Mouse (Mus musculus) kidney, embryonic 14.5 days (tissue): ENCODE data around the gene Armc5. TPM values are rescaled to one million over a fixed set of nuclear protein-coding genes. Genes with fewer than 3 reads are reported as not detected.

Experiments used
- ATAC-seq: fragments of 200-750 bp; cut with Nextera tagmentation; 2 replicates; pipeline ENCODE4 v1.8.0; 2017; ENCODE audit warnings: moderate number of reproducible peaks, mild to moderate bottlenecking, moderate TSS enrichment, moderate library complexity; ENCODE audit not compliant: low FRiP score, low TSS enrichment
- H3K27ac ChIP-seq: fragments of 300-500 bp; sonication (generic); 2 replicates; pipeline ENCODE4 v1.5.1; 2014; ENCODE audit warnings: low read depth, mild to moderate bottlenecking, low read length, moderate library complexity, mixed read lengths
- H3K27me3 ChIP-seq: fragments of 300-500 bp; sonication (generic); 2 replicates; pipeline ENCODE4 v1.6.1; 2014; ENCODE audit warnings: mild to moderate bottlenecking, low read length; ENCODE audit not compliant: control insufficient read depth, insufficient read depth
- H3K36me3 ChIP-seq: fragments of 300-500 bp; sonication (generic); 2 replicates; pipeline ENCODE4 v1.6.1; 2014; ENCODE audit warnings: low read length, mixed read lengths; ENCODE audit not compliant: control insufficient read depth, insufficient read depth
- H3K4me1 ChIP-seq: fragments of 300-500 bp; sonication (generic); 2 replicates; pipeline ENCODE4 v1.6.1; 2014; ENCODE audit warnings: low read length, mixed read lengths; ENCODE audit not compliant: control insufficient read depth, insufficient read depth
- H3K4me2 ChIP-seq: fragments of 300-500 bp; sonication (generic); replicated peaks from 2 replicates; pipeline ENCODE4 v1.6.1; 2014; ENCODE audit warnings: low read depth, mild to moderate bottlenecking, low read length
- H3K4me3 ChIP-seq: fragments of 300-500 bp; sonication (generic); 2 replicates; pipeline ENCODE4 v1.5.1; 2014; ENCODE audit warnings: mild to moderate bottlenecking, low read length
- H3K9ac ChIP-seq: fragments of 300-500 bp; sonication (generic); 2 replicates; pipeline ENCODE4 v1.6.1; 2014; ENCODE audit warnings: low read depth, mild to moderate bottlenecking, low read length, moderate library complexity
- H3K9me3 ChIP-seq: fragments of 300-500 bp; sonication (generic); 2 replicates; pipeline ENCODE4 v1.6.1; 2016; ENCODE audit warnings: low read length; ENCODE audit not compliant: control insufficient read depth
- WGBS: fragments of 180-500 bp; shearing (Covaris S2); extraction: QIAGEN DNeasy Blood & Tissue Kit; methylation state at CpG from one replicate; pipeline ENCODE4 v1.1.7; 2014; 5-methylcytosine and 5-hydroxymethylcytosine counted together
- polyA plus RNA-seq: library from polyadenylated mRNA; unstranded; fragments of >200 nt; fragmentation: Nextera tagmentation; extraction: Ambion mirVana; gene quantifications from 2 replicates; pipeline ENCODE4 v1.2.1, GENCODE M21; 2014

Armc5 gene
- polyA plus RNA-seq, 1 experiment from 2014 or later: 12.9 TPM

DNA sequence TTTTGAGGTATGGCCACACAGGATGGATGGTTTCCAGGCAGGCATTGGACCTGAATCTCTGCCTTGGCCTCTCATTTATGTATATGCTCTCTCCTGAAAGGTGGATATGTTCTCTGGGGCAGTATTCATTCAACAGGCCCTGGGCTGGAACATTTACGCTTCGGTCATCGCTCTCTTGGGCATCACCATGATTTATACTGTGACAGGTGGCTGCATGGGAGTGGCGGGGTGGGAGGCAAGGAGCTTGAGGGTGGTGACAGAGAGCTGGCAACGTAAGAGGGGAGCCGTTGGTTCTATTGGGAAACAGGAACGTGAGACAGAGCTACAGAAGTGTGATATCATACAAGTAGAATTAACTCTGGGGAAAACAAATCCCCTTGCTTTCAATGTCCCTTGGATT lies 30.7 kb downstream of the Armc5 start:
- no peaks in the 10 kb centered on the region for H3K27me3 ChIP-seq
- H3K9me3 ChIP-seq: no peaks in the 10 kb centered on the region
- H3K9ac ChIP-seq: no peak overlapping the region
- H3K4me3 ChIP-seq: no peak overlapping the region
- 45% methylated on average over 7 of the region's 7 CpGs for WGBS
- no peaks in the 10 kb centered on the region for H3K4me1 ChIP-seq
- no peak overlapping the region for H3K4me2 ChIP-seq
- peaks cover 14% of the 10 kb centered on the region for H3K36me3 ChIP-seq
- no peak for ATAC-seq
- no peak overlapping the region for H3K27ac ChIP-seq

DNA sequence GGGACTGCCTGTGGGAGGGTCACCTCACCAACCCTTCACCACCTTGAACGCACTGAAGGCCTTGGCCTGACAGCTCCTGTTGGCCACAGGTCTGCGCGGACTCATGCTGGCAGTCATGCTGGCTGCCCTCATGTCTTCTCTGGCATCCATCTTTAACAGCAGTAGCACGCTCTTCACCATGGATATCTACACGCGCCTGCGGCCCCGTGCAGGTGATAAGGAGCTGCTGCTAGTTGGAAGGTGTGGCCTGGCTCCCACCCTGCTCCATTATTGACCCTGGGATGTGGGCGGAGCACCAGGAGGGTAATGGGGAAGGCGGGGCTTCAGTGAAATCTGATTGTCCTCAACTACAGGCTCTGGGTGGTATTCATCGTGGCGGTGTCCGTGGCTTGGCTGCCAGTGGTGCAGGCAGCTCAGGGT lies 33.3 kb downstream of the Armc5 start:
- Histone ChIP-seq H3K36me3 (peaks cover 40% of the 10 kb centered on the region), H3K27ac (no peak overlapping the region), H3K27me3 (no peaks in the 10 kb centered on the region), H3K4me2 (no peak overlapping the region), H3K4me3 (no peak overlapping the region), H3K9ac (no peak overlapping the region), H3K4me1 (no peaks in the 10 kb centered on the region), H3K9me3 (no peaks in the 10 kb centered on the region)
- no peak for ATAC-seq
- 58% methylated on average over 13 of the region's 13 CpGs for WGBS

DNA sequence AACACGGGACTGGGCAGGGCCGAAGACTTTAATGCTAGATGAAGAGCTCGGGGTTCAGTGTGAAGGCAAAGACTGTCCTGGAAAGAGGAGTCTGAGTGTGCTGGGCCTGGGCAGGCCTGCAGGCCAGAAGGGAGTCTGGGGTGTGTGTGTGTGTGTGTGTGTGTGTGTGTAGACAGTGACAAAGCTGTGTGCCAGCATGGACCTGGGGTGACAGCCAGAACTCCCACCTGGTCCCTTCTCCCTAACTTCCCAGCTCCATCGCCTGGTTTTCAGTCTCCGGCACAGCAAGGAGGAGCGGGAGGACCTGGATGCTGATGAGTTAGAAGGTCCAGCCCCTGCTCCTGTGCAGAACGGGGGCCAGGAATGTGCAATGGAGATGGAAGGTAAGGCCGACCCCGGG lies 34.4 kb downstream of the Armc5 start:
- no peak overlapping the region for H3K4me3 ChIP-seq
- no peaks in the 10 kb centered on the region for H3K4me1 ChIP-seq
- H3K9me3 ChIP-seq: no peaks in the 10 kb centered on the region
- 96% methylated on average over 9 of the region's 9 CpGs for WGBS
- no peak for ATAC-seq
- no peaks in the 10 kb centered on the region for H3K27me3 ChIP-seq
- H3K9ac ChIP-seq: no peak overlapping the region
- H3K36me3 ChIP-seq: peaks cover 50% of the 10 kb centered on the region
- H3K4me2 ChIP-seq: no peak overlapping the region
- no peak overlapping the region for H3K27ac ChIP-seq

DNA sequence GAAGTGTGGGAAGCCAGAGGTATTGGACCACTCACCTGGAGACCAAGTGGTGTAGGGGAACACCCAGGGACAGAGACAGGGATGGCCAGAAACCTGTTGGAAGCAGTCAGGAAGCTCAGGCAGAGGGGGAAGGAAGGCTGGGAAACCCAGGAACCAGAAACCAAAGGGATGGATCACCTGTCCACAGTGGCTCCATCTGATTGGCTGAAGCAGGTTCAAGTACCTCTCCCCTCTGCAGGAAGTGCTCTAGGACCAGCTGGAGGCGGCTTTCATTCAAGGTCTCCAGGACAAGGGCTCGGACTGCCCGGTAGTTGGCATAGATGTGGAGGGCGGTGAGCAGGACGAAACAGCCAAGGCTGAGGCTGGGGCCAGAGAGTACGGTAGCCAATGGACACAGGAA lies 38.9 kb downstream of the Armc5 start:
- peaks cover 73% of the 10 kb centered on the region for H3K36me3 ChIP-seq
- WGBS: 93% methylated on average over 6 of the region's 6 CpGs
- H3K4me3 ChIP-seq: no peak overlapping the region
- no peak overlapping the region for H3K4me2 ChIP-seq
- H3K4me1 ChIP-seq: no peaks in the 10 kb centered on the region
- no peak overlapping the region for H3K27ac ChIP-seq
- H3K9me3 ChIP-seq: no peaks in the 10 kb centered on the region
- H3K9ac ChIP-seq: no peak overlapping the region
- no peak for ATAC-seq
- no peaks in the 10 kb centered on the region for H3K27me3 ChIP-seq

DNA sequence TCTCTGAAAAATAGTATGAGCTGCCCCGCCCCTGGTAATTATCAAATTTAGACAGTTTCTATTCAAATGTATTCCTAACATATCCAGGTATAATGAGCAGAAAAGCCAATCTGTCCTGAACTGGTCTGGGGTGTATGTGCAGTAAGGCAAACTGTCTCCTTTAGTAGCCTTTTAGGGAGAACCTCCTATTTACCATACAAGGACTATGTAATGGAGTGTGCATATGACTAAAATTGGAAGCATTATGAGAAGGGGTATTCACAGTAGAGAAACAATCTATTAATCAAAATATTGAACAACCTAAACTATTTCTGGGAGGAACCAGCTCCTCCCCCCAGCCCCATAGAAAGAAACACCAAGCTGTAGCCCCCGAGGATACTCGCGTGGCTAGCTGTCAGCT lies 42.6 kb downstream of the Armc5 start:
- no peaks in the 10 kb centered on the region for H3K27me3 ChIP-seq
- H3K9me3 ChIP-seq: no peaks in the 10 kb centered on the region
- no peak overlapping the region for H3K4me2 ChIP-seq
- no peak overlapping the region for H3K9ac ChIP-seq
- H3K27ac ChIP-seq: no peak overlapping the region
- WGBS: 93% methylated on average over 4 of the region's 4 CpGs
- no peak overlapping the region for H3K4me3 ChIP-seq
- ATAC-seq: no peak
- peaks cover 46% of the 10 kb centered on the region for H3K36me3 ChIP-seq
- no peaks in the 10 kb centered on the region for H3K4me1 ChIP-seq

DNA sequence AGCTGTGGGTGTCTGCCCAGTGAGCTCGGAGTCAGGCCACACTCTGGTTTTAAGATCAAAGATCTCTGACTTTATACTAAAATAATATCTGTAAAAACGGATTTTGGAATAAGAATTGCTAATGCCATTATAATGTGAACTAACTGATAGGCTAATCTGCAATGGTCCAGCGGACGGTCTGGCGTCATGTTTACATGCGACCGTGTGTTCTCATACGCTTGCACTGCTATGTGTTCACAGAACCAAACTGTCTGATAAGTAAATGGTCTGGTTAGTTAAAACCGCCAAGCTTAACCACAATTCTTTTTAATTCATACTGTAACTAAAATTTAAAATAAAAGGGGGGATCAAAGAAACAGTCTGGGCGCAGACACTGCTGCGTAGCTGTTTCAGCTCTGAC lies 44.6 kb downstream of the Armc5 start:
- Histone ChIP-seq H3K4me1 (no peaks in the 10 kb centered on the region), H3K27me3 (no peaks in the 10 kb centered on the region), H3K9me3 (no peaks in the 10 kb centered on the region), H3K4me2 (no peak overlapping the region), H3K4me3 (no peak overlapping the region), H3K27ac (no peak overlapping the region), H3K36me3 (peaks cover 35% of the 10 kb centered on the region; the same call in 1 of the 2 replicates), H3K9ac (no peak overlapping the region)
- 87% methylated on average over 11 of the region's 11 CpGs for WGBS
- no peak for ATAC-seq

DNA sequence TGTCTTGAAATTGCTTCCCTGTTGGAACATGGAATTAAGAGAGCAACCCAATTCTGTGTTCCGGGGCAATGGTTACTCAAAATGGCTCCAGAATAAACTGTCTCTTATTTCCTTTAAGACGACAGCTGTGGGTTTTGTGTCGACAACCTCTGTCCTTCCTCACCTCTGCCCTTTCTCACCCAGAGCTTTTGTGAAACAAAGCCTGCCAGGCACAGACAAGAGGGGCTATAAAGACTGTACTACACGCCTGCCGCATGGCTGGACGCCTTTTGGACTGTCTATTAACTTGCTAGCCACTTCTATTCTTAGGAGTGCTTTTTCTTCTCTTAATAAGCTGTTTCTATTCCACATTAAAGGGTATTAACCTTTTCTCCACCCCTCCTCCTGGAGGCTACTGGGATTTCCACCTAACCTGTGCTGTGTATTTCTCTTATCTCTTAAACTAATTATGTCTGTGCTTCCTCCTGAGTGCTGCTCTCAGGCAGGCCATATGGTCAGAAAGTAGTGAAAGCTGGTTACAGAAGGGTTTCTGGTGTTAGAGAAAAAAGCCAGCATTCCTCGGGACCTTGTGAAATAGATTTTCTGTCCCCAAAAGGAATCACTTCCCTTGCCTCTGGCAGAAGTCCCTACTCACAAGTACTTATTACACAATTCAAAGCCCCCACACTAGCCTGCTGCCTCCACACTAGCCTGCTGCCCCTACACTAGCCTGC lies 45.5 kb downstream of the Armc5 start:
- no peak overlapping the region for H3K27ac ChIP-seq

DNA sequence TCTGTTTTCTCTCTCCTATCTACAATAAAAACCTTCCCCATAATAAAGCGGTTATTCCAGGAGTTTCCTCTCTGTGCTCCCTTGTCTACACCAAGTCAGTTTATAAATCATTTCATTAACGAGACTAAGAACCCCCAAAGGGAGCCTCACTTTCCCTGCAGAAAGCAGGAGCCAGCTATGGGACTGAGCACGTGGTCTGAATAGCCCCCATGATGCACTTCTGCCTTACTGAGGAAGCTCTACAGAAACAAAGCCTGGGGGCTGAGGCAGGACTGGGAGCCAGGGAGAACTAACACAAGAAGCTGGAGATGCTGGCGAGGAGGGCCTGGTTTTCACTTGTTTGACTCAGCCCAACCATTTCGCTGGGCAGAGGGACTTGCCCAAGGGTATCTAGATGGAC lies 46.9 kb downstream of the Armc5 start:
- 0 out of 2 replicates have a peak, but pooled peaks have one; percentile 40 for ATAC-seq
- 59% methylated on average over 5 of the region's 5 CpGs for WGBS
- no peak overlapping the region for H3K27ac ChIP-seq

More for the DNA sequence above, 45.5 kb downstream of the Armc5 start:
- Histone ChIP-seq H3K4me3 (no peak overlapping the region), H3K9ac (no peak overlapping the region), H3K4me2 (no peak overlapping the region), H3K9me3 (no peaks in the 10 kb centered on the region), H3K4me1 (no peaks in the 10 kb centered on the region), H3K36me3 (peaks cover 39% of the 10 kb centered on the region; the same call in 1 of the 2 replicates), H3K27me3 (no peaks in the 10 kb centered on the region)
- ATAC-seq: no peak
- WGBS: 18% methylated on average over 7 of the region's 7 CpGs

DNA sequence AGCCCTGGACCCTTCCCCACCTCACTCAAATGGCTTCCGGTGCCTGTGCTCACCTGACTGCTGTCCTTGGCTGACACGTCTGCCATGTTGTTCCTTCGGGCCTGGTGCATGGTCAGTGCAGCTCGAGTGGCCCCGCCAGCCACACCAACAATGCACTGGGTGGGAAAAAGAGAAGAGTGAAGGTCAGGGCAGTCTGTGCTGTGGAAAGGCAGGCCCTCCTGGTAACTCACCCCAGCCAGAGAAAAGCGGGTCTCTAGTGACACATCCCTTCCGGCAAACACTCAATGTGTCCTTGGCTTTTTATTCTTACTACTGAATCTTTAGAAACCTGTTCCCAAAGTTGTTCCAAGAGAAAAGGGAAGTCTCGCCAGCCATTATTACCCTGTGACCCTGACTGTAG lies 47.9 kb downstream of the Armc5 start:
- no peak for ATAC-seq
- Histone ChIP-seq H3K9me3 (no peaks in the 10 kb centered on the region), H3K9ac (no peak overlapping the region), H3K27me3 (no peaks in the 10 kb centered on the region), H3K27ac (no peak overlapping the region), H3K4me3 (no peak overlapping the region), H3K4me1 (no peaks in the 10 kb centered on the region), H3K4me2 (no peak overlapping the region), H3K36me3 (peaks cover 33% of the 10 kb centered on the region; the same call in 1 of the 2 replicates)
- 92% methylated on average over 8 of the region's 8 CpGs for WGBS

More for the DNA sequence above, 46.9 kb downstream of the Armc5 start:
- no peak overlapping the region for H3K4me3 ChIP-seq
- no peaks in the 10 kb centered on the region for H3K4me1 ChIP-seq
- H3K4me2 ChIP-seq: no peak overlapping the region
- peaks cover 39% of the 10 kb centered on the region; the same call in 1 of the 2 replicates for H3K36me3 ChIP-seq
- no peak overlapping the region for H3K9ac ChIP-seq
- H3K27me3 ChIP-seq: no peaks in the 10 kb centered on the region
- H3K9me3 ChIP-seq: no peaks in the 10 kb centered on the region
